Mouse (Mus musculus) left cerebral cortex, postnatal 36 days (tissue): ENCODE measurements at regions not wholly inside any gene's neighbourhood (a gene's known extent, or its start where the extent isn't known, plus 50 kb on each side); places are given as distances from the start of the nearest gene placed in this dataset.
"Not testable (repeated sequence)": the region's sequence is repeated elsewhere in the genome, so short reads cannot be mapped to it uniquely, and the experiment has no call there.

Source experiments
- DNase-seq, 2 experiments: peaks; one replicate each; pipeline ENCODE4 v3.0.0; 2021 to 2022; ENCODE audit warnings: low spot score in 2 of 2, mixed read lengths in 1 of 2
- intact Hi-C: fragments of 180-260 bp; cut with DNase I; formaldehyde crosslinking; loops from one replicate; pipeline ENCODE4 v1.15.1; 2025

GRCm38 (mm10) chr2:75781781-75782211 lies 50.2 kb upstream of the Agps start:
- DNase-seq = no peak
- intact Hi-C loops = loop anchor here (1.0 to 10.0 kb wide), 4 partner anchors 119 to 293 kb away; no protein-coding TSS in a partner anchor

- DNase-seq = no peak
- intact Hi-C loops = loop anchor here (1.0 to 10.0 kb wide), 4 partner anchors 119 to 294 kb away; no protein-coding TSS in a partner anchor
These were observed 50.9 kb upstream of the Agps start for GRCm38 (mm10) chr2:75781078-75781477.

GRCm38 (mm10) chr2:75778628-75779027 lies 53.3 kb upstream of the Agps start:
- intact Hi-C loops, DNase-seq: not testable (repeated sequence)

GRCm38 (mm10) chr2:75777040-75777451 lies 54.9 kb upstream of the Agps start:
- DNase-seq = no peak
- intact Hi-C loops = no loop called here

- DNase-seq = no peak
- intact Hi-C loops = no loop called here
These were observed 55.4 kb upstream of the Agps start for GRCm38 (mm10) chr2:75776533-75776932.

GRCm38 (mm10) chr2:75775217-75775616 lies 56.8 kb upstream of the Agps start:
- no peak for DNase-seq
- intact Hi-C loops = no loop called here

GRCm38 (mm10) chr2:75773431-75773830 lies 58.5 kb upstream of the Agps start:
- intact Hi-C loops = no loop called here

GRCm38 (mm10) chr2:75772251-75772956 lies 59.6 kb upstream of the Agps start:
- intact Hi-C loops = no loop called here
- DNase-seq = no peak

More at GRCm38 (mm10) chr2:75773431-75773830, 58.5 kb upstream of the Agps start:
- no peak for DNase-seq

GRCm38 (mm10) chr2:75770633-75771032 lies 61.3 kb upstream of the Agps start:
- DNase-seq = no peak
- intact Hi-C loops = no loop called here

GRCm38 (mm10) chr2:75768559-75769304 lies 63.2 kb upstream of the Agps start:
- intact Hi-C loops = no loop called here
- DNase-seq = no peak

- intact Hi-C loops = no loop called here
- no peak for DNase-seq
These were observed 63.6 kb upstream of the Nfe2l2 start for GRCm38 (mm10) chr2:75767871-75768558.

- no peak for DNase-seq
- intact Hi-C loops = no loop called here
These were observed 61.0 kb upstream of the Nfe2l2 start for GRCm38 (mm10) chr2:75765403-75765802.

GRCm38 (mm10) chr2:75763252-75763651 lies 58.8 kb upstream of the Nfe2l2 start:
- no peak for DNase-seq

GRCm38 (mm10) chr2:75762030-75762429 lies 57.6 kb upstream of the Nfe2l2 start:
- intact Hi-C loops = no loop called here
- DNase-seq = peak in 1 of 2 experiments; percentile 10

More at GRCm38 (mm10) chr2:75763252-75763651, 58.8 kb upstream of the Nfe2l2 start:
- intact Hi-C loops = no loop called here

GRCm38 (mm10) chr2:75761626-75762025 lies 57.2 kb upstream of the Nfe2l2 start:
- DNase-seq = no peak
- intact Hi-C loops = no loop called here

GRCm38 (mm10) chr2:75759196-75759885 lies 54.9 kb upstream of the Nfe2l2 start:
- intact Hi-C loops = no loop called here

GRCm38 (mm10) chr2:75758277-75758676 lies 53.8 kb upstream of the Nfe2l2 start:
- no peak for DNase-seq
- intact Hi-C loops = no loop called here

More at GRCm38 (mm10) chr2:75759196-75759885, 54.9 kb upstream of the Nfe2l2 start:
- no peak for DNase-seq

GRCm38 (mm10) chr2:75756704-75757638 lies 52.5 kb upstream of the Nfe2l2 start:
- DNase-seq = peak in 1 of 2 experiments; percentile 23
- intact Hi-C loops = no loop called here

- no peak for DNase-seq
- intact Hi-C loops = no loop called here
These were observed 50.2 kb upstream of the Nfe2l2 start for GRCm38 (mm10) chr2:75754606-75755005.
